Mouse (Mus musculus): ENCODE results near the gene Pmpcb.

Pmpcb gene

GRCm38 (mm10) chr5:21732930-21733329, 4.0 kb upstream of the Pmpcb start:
- peak; percentile 49 for DNase-seq

DNA sequence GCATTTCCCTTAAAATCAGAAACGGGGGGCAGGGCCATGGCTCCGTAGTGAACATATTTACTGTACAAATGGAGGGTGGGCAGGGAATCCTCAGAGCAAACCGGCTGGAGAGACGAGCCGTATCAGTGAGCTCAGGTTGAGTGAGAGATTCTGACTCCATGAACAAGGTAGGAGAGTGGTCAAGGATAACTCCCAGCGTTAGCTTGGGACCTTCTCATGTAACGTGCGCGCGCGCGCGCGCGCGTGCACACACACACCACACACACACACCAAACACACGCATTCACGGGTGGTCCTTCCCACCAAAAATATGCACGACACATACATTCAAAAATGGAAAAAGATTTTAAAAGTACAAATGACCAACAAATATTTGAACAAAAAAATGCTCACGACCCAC, 1.8 kb upstream of the Pmpcb start:
- no peak for DNase-seq

GRCm38 (mm10) chr5:21735584-21735983, 1.4 kb upstream of the Pmpcb start:
- DNase-seq: peak; percentile 79

GRCm38 (mm10) chr5:21736046-21736445, 895 bp upstream of the Pmpcb start:
- DNase-seq: no peak

DNA sequence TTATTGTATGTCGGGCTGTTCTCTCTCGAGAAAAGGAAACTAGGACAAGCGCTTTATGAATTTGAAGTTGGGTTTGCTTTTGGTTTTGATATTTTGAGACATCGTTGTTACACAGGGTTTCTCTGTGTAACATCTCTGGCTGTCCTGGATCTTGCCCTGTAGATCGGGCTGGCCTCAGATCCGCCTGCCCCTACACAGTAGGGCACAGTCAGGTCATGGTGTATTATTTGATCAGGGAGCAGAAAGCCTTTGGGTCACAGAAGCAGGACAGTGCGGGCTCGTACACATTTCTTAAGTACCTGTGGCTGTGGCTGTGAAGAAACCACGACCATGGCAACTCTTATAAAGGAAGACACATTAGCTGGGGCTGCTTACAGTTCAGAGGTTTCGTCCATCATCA, 679 bp downstream of the Pmpcb start:
- DNase-seq: no peak

DNA sequence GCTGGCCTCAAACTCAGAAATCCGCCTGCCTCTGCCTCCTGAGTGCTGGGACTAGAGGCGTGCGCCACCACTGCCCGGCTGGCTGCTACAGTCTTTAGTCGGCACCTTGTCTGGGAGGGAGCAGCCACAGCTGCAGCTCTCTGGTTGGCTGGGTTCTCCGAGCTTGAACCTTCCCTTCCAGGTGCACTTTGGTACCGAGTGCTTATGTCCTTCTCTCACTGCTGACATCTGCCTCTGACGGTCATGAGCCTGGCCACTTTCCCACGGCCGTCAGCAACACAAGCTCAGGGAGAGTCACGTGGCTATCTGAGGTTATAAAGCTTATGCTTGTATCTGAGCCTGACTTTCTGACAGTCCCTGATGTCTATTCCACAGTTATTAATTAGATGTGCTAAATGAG, 2.2 kb downstream of the Pmpcb start:
- DNase-seq: no peak

GRCm38 (mm10) chr5:21739881-21740280, 2.9 kb downstream of the Pmpcb start:
- DNase-seq: no peak

DNA sequence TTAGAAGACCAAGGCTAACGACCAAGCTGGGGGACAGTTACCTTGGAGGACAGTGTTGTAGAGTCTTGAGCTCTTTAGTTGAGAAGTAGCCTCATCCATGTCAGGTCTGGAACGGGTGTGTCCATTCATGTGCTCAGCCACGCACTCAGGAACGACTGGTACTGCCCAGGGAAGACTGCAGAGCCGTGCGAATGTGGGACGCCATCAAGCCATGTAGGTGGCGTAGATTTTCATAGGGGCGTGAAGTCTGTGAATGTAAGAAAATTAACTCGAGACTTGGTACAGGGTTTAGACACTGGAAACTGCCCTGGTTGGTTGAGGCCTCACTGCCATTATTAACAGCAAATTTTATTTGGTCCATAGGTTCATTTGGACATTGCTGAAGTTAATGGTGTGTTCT, 6.7 kb downstream of the Pmpcb start:
- DNase-seq: no peak

DNA sequence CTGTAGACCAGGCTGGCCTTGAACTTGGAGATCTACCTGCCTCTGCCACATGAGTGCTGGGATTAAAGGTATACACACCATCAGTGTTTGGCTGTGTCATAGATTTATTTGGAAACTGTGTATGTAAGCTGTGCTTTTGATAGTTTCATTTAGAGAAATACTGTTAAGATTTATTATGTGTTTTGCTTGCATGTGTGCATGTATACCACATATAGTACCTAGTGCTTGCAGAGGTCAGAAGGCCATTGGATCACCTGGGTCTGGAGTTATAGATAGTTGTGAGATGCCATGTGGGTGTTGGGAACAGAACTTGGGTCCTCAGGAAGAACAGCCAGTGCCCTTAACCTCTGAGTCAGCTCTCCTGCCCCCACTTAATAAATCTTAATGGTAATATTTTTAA, 7.7 kb downstream of the Pmpcb start:
- DNase-seq: no peak

- DNase-seq: no peak
Observed at GRCm38 (mm10) chr5:21745966-21746365, 9.0 kb downstream of the Pmpcb start.

- no peak for DNase-seq
Observed at GRCm38 (mm10) chr5:21768506-21768905, 31.6 kb downstream of the Pmpcb start.

- DNase-seq: no peak
Observed at GRCm38 (mm10) chr5:21769841-21770240, 32.9 kb downstream of the Pmpcb start.

DNA sequence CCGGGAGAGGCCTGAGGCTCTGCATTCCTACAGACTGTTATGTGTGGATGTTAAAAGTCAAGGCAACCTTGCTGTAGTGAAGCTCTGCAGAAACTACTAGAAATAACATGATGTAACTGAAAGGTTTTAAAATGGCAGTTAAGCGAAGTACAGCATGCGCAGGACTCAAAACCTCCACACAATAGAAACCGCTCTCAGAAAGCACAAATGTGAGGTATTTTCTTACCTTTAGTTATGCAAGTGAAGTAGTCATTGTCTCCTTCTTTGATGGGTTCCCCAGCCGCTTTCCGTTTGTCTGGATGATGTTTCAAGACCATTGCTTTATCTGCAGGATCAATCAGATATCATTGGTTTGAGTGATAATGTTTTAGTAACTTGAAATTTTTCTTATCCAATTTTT, 39.5 kb downstream of the Pmpcb start:
- DNase-seq: no peak

GRCm38 (mm10) chr5:21784161-21785052, 47.5 kb downstream of the Pmpcb start:
- peak; percentile 11 for DNase-seq

DNA sequence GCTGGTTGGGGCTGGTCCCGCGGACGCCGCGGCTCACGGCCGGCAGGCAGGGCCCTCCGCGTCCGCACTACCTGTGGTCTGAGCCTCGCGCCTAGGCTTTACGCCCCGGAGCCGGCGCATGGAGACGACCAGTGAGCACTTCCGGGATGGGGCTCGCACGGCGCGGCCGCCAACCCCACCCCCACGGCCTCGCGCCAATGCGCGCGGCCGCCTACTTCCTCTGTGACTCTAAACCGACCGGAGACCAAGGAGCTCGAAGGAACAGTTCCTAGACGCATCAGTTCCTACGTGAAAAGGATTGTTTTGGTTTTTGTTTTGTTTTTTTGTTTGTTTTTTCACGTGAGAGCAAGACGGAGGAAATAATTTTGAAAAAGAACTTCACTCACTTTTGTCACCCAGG, 48.1 kb downstream of the Pmpcb start, which contains the start of the genes Dnajc2 and Psmc2:
Gene Dnajc2, minus strand, starts transcription at position 199 of the 400 bp plus-strand sequence.
Gene Psmc2, plus strand, starts transcription at position 231 of the 400 bp plus-strand sequence.
- DNase-seq: peak; percentile 89

DNA sequence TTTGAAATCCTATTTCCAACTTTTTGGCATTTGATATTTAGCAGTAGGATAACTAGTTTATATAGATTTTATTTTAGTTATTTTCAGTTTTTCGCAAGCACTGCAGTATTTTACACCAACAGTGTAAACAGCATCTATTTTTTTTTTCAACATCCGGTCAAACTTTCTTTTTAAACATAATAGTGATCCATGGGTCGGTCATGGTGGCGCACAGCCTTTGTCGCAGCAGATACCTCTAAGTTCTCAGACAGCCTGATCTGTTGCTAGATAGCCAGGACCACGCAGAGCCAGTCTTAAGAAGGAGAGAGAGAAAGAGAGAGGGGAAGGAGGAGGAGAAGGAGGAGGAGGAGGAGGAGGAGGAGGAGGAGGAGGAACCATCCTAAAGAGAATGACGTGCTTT, 48.8 kb downstream of the Pmpcb start:
- no peak for DNase-seq

GRCm38 (mm10) chr5:21786258-21787185, 49.6 kb downstream of the Pmpcb start:
- DNase-seq: peak; percentile 92

GRCm38 (mm10) chr5:21787186-21788105, 50.5 kb downstream of the Pmpcb start:
- DNase-seq: no peak

DNA sequence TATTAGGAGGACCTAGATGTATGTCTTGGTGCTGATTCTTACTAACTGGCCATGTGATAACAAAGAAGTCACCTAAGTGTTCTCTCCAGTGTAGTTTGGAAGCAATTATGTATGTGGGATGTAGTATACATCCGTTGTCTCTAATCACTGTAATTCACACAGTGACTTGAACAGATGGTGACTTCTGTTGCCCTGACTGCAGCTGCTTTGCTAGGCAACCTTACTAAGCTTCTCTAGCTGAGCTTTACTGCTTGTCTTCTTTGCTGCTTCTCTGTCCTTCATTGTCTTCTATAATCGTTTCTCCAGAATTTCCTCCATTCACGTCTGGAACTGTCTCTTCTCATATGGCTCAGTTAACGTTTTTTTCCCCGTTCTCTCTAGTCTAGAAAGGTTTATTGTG, 52.1 kb downstream of the Pmpcb start:
- no peak for DNase-seq

DNA sequence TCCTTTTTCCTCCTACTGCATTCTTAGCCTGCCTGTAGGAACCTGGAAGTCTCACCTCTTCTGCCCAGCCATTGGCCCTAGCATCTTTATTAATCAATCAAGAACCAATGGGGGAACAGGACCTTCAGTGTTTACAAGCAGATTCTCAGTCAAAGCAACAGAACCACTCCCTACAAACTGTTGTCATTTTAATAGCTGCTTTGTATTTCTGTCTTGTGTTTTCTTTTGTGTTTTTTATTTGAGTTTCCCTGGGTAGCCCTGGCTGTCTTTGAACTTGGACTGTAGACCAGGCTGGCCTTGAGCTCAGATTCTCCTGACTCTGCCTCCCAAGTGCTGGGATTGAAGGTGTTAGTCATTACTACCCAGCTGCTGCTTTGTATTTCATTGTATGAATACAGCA, 55.2 kb downstream of the Pmpcb start:
- no peak for DNase-seq

DNA sequence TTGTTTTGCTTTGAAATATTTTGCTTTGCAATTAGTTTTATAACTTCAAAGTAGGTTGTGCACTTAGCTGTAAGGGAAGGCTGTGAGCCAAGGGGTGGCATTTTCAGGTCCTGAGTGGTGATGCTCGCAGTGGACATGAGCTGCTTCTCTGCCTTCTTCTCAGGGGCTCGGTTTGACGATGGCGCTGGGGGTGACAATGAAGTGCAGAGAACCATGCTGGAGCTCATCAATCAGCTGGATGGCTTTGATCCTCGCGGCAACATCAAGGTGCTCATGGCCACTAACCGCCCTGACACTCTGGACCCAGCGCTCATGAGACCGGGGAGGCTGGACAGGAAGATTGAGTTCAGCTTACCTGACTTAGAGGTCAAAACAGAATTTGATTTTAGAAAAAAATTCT, 66.0 kb downstream of the Pmpcb start:
- DNase-seq: no peak

- DNase-seq: no peak
Observed at GRCm38 (mm10) chr5:21803691-21804188, 66.8 kb downstream of the Pmpcb start.

Measured in lung, postnatal 14 days (tissue).